Mouse (Mus musculus) midbrain, postnatal 0 days (tissue): Measurements from ENCODE around the gene Dazap2. TPM values are rescaled to one million over a fixed set of nuclear protein-coding genes. Genes with fewer than 3 reads are reported as not detected.

ENCODE experiments used
- ATAC-seq: fragments of 200-750 bp; cut with Nextera tagmentation; 2 replicates; pipeline ENCODE4 v1.8.0; 2017; ENCODE audit warnings: moderate number of reproducible peaks, mild to moderate bottlenecking, moderate TSS enrichment, moderate library complexity; ENCODE audit not compliant: low FRiP score
- DNase-seq: peaks from one replicate; pipeline ENCODE4 v3.0.0-alpha.2; 2015; ENCODE audit warnings: low spot score
- H3K27ac ChIP-seq: fragments of 300-500 bp; sonication (generic); 2 replicates; pipeline ENCODE4 v1.5.1; 2014; ENCODE audit warnings: low read depth, mild to moderate bottlenecking, low read length, mixed read lengths
- H3K27me3 ChIP-seq: fragments of 300-500 bp; sonication (generic); 2 replicates; pipeline ENCODE4 v1.6.1; 2014; ENCODE audit warnings: low read length, control low read depth, mixed read lengths; ENCODE audit not compliant: insufficient read depth
- H3K36me3 ChIP-seq: fragments of 300-500 bp; sonication (generic); 2 replicates; pipeline ENCODE4 v1.6.1; 2014; ENCODE audit warnings: low read length, control low read depth, mixed read lengths; ENCODE audit not compliant: insufficient read depth
- H3K4me1 ChIP-seq: fragments of 300-500 bp; sonication (generic); 2 replicates; pipeline ENCODE4 v1.6.1; 2014; ENCODE audit warnings: mild to moderate bottlenecking, control low read depth, antibody characterized with exemption, low read length, mixed read lengths; ENCODE audit not compliant: insufficient read depth
- H3K4me2 ChIP-seq: fragments of 300-500 bp; sonication (generic); 2 replicates; pipeline ENCODE4 v1.6.1; 2014; ENCODE audit warnings: low read depth, mild to moderate bottlenecking, low read length, mixed read lengths; ENCODE audit not compliant: poor library complexity, severe bottlenecking
- H3K4me3 ChIP-seq: fragments of 300-500 bp; sonication (generic); 2 replicates; pipeline ENCODE4 v1.5.1; 2014; ENCODE audit warnings: low read depth, mild to moderate bottlenecking, low read length, moderate library complexity
- H3K9ac ChIP-seq: fragments of 300-500 bp; sonication (generic); replicated peaks from 2 replicates; pipeline ENCODE4 v1.6.1; 2014; ENCODE audit warnings: mild to moderate bottlenecking, low read length, moderate library complexity, mixed read lengths; ENCODE audit not compliant: poor library complexity, severe bottlenecking
- H3K9me3 ChIP-seq: fragments of 300-500 bp; sonication (generic); 2 replicates; pipeline ENCODE4 v1.6.1; 2016; ENCODE audit warnings: low read length, control low read depth
- CTCF ChIP-seq: IDR thresholded peaks from 2 replicates; pipeline ENCODE4 v1.5.1; 2016; ENCODE audit warnings: antibody characterized with exemption, mild to moderate bottlenecking
- WGBS: fragments of 180-500 bp; shearing (Covaris S2); extraction: QIAGEN DNeasy Blood & Tissue Kit; methylation state at CpG from one replicate; pipeline ENCODE4 v1.1.7; 2014; 5-methylcytosine and 5-hydroxymethylcytosine counted together
- polyA plus RNA-seq: library from polyadenylated mRNA; unstranded; fragments of >200 nt; fragmentation: Nextera tagmentation; extraction: Ambion mirVana; gene quantifications from 2 replicates; pipeline ENCODE4 v1.2.1, GENCODE M21; 2015
- total RNA-seq: library from RNA; depleted of rRNA; stranded (reverse); fragments of >200 nt; gene quantifications from 2 replicates; pipeline ENCODE4 v1.2.3, GENCODE M21; 2014

The Dazap2 gene
- total and polyA plus RNA-seq, 2 experiments from 2014 or later = 133 to 148 TPM

GRCm38 (mm10) chr15:100576392-100576791 is 38.8 kb upstream of the Dazap2 start:
- DNase-seq (no peak), ATAC-seq (no peak)
- no peaks in the 10 kb centered on the region for H3K9me3 ChIP-seq
- no peaks in the 10 kb centered on the region for H3K27me3 ChIP-seq
- no peak overlapping the region for H3K4me2 ChIP-seq
- no peak for TF ChIP-seq CTCF
- no peaks in the 10 kb centered on the region for H3K4me1 ChIP-seq
- H3K9ac ChIP-seq = no peak overlapping the region
- H3K27ac ChIP-seq = no peak overlapping the region
- H3K36me3 ChIP-seq = peaks cover 43% of the 10 kb centered on the region
- 87% methylated on average over 6 of the region's 6 CpGs for WGBS
- no peak overlapping the region for H3K4me3 ChIP-seq

- Histone ChIP-seq H3K27me3 (no peaks in the 10 kb centered on the region), H3K36me3 (peaks cover 43% of the 10 kb centered on the region), H3K27ac (no peak overlapping the region), H3K9me3 (no peaks in the 10 kb centered on the region), H3K4me1 (no peaks in the 10 kb centered on the region), H3K4me2 (no peak overlapping the region), H3K4me3 (no peak overlapping the region), H3K9ac (no peak overlapping the region)
- no peak for TF ChIP-seq CTCF
- WGBS = 86% methylated on average over 6 of the region's 6 CpGs
- ATAC-seq (no peak), DNase-seq (no peak)
Observed at GRCm38 (mm10) chr15:100576810-100577209, 38.3 kb upstream of the Dazap2 start.

- Histone ChIP-seq H3K27me3 (no peaks in the 10 kb centered on the region), H3K4me3 (no peak overlapping the region), H3K27ac (no peak overlapping the region), H3K9ac (no peak overlapping the region), H3K4me2 (no peak overlapping the region), H3K36me3 (peaks cover 49% of the 10 kb centered on the region), H3K4me1 (no peaks in the 10 kb centered on the region), H3K9me3 (no peaks in the 10 kb centered on the region)
- ATAC-seq (no peak), DNase-seq (no peak)
- no peak for TF ChIP-seq CTCF
- 89% methylated on average over 16 of the region's 16 CpGs for WGBS
Observed at GRCm38 (mm10) chr15:100577972-100578371, 37.2 kb upstream of the Dazap2 start.

GRCm38 (mm10) chr15:100580108-100580507 is 35.0 kb upstream of the Dazap2 start:
- Histone ChIP-seq H3K27ac (no peak overlapping the region), H3K9ac (no peak overlapping the region), H3K4me1 (no peaks in the 10 kb centered on the region), H3K36me3 (peaks cover 55% of the 10 kb centered on the region), H3K27me3 (no peaks in the 10 kb centered on the region), H3K9me3 (no peaks in the 10 kb centered on the region), H3K4me2 (no peak overlapping the region), H3K4me3 (no peak overlapping the region)
- no peak for ATAC-seq
- no peak for TF ChIP-seq CTCF
- no peak for DNase-seq
- 90% methylated on average over 10 of the region's 10 CpGs for WGBS

GRCm38 (mm10) chr15:100585931-100586330 is 29.2 kb upstream of the Dazap2 start:
- ATAC-seq (no peak), DNase-seq (no peak)
- no peak overlapping the region for H3K27ac ChIP-seq
- no peaks in the 10 kb centered on the region for H3K27me3 ChIP-seq
- no peak overlapping the region for H3K4me3 ChIP-seq
- no peaks in the 10 kb centered on the region for H3K4me1 ChIP-seq
- H3K36me3 ChIP-seq = peaks cover 55% of the 10 kb centered on the region
- H3K9ac ChIP-seq = no peak overlapping the region
- WGBS = 95% methylated on average over 16 of the region's 16 CpGs
- no peak for TF ChIP-seq CTCF
- no peaks in the 10 kb centered on the region for H3K9me3 ChIP-seq
- H3K4me2 ChIP-seq = no peak overlapping the region

- no peak overlapping the region for H3K4me3 ChIP-seq
- H3K27me3 ChIP-seq = no peaks in the 10 kb centered on the region
- no peak overlapping the region for H3K27ac ChIP-seq
- H3K4me2 ChIP-seq = no peak overlapping the region
- DNase-seq (no peak), ATAC-seq (no peak)
- no peak for TF ChIP-seq CTCF
- no peaks in the 10 kb centered on the region for H3K9me3 ChIP-seq
- H3K36me3 ChIP-seq = peaks cover 56% of the 10 kb centered on the region
- no peaks in the 10 kb centered on the region for H3K4me1 ChIP-seq
- H3K9ac ChIP-seq = no peak overlapping the region
- WGBS = 78% methylated on average over 4 of the region's 4 CpGs
Observed at GRCm38 (mm10) chr15:100587166-100587565, 28.0 kb upstream of the Dazap2 start.

GRCm38 (mm10) chr15:100588297-100588696 is 26.9 kb upstream of the Dazap2 start:
- no peak for TF ChIP-seq CTCF
- ATAC-seq (no peak), DNase-seq (no peak)
- Histone ChIP-seq H3K27ac (no peak overlapping the region), H3K4me1 (no peaks in the 10 kb centered on the region), H3K4me2 (no peak overlapping the region), H3K9me3 (no peaks in the 10 kb centered on the region), H3K9ac (no peak overlapping the region), H3K27me3 (no peaks in the 10 kb centered on the region), H3K4me3 (no peak overlapping the region), H3K36me3 (peaks cover 46% of the 10 kb centered on the region)
- 86% methylated on average over 6 of the region's 6 CpGs for WGBS
